Mouse (Mus musculus): ENCODE measurements around the gene Tspan32. TPM values are rescaled to one million over a fixed set of nuclear protein-coding genes. Genes with fewer than 3 reads are reported as not detected.
A peak's percentile ranks its signal among the peaks of the same experiment; 100 is the strongest.

The Tspan32 gene
- polyA plus RNA-seq, 1 experiment from 2014 or later = 0.31 TPM

DNA sequence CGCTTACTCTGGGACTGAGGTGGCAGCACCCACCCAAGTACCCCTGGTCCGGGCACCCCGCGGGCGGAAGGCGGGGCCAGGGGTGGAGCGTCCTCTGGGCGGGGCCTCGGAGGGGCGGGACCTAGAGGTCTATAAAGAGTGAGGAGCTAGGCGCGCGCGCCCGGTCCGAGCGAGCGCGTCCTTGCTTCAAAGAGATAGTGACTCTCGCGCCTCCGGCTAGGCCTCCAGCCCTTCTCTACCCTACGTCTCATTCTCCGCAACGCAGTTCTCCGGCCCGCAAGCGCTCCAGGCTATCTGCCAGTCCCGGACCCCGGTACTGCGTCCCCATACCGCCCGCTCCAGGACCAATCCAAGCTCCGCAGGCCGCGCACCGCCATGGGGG lies 47.8 kb downstream of the Tspan32 start, which contains the start of gene Cd81:
Gene Cd81, plus strand, starts transcription at position 114 of the 382 bp plus-strand sequence.
- no peaks in the 10 kb centered on the region for H3K36me3 ChIP-seq
- no peaks in the 10 kb centered on the region for H3K27me3 ChIP-seq
- peak within 1 kb of the TSS; percentile 90 for H3K4me3 ChIP-seq
- 0% methylated on average over 37 of the region's 37 CpGs for WGBS
- peak within 1 kb of the TSS; percentile 86 for H3K27ac ChIP-seq (replicated peaks)
- ATAC-seq (ENCODE audit: low FRiP score, low read depth) = peak; percentile 74
- peaks cover 50% of the 10 kb centered on the region for H3K4me1 ChIP-seq (replicated peaks)
- peak within 1 kb of the TSS; percentile 95 for H3K9ac ChIP-seq
- H3K4me2 ChIP-seq = peak within 1 kb of the TSS; percentile 71
- H3K9me3 ChIP-seq = no peaks in the 10 kb centered on the region

- no peaks in the 10 kb centered on the region for H3K27me3 ChIP-seq
- H3K4me3 ChIP-seq = peak overlapping the region; percentile 90
- H3K27ac ChIP-seq (replicated peaks) = peak overlapping the region; percentile 86
- H3K9me3 ChIP-seq = no peaks in the 10 kb centered on the region
- WGBS = under 1% methylated on average over 46 of the region's 46 CpGs
- H3K36me3 ChIP-seq = no peaks in the 10 kb centered on the region
- peak overlapping the region; percentile 95 for H3K9ac ChIP-seq
- peaks cover 56% of the 10 kb centered on the region for H3K4me1 ChIP-seq (replicated peaks)
- H3K4me2 ChIP-seq = peak overlapping the region; percentile 71
- ATAC-seq (ENCODE audit: low FRiP score, low read depth) = peak; percentile 78
These were observed 48.4 kb downstream of the Tspan32 start for GRCm38 (mm10) chr7:143053008-143053899.

DNA sequence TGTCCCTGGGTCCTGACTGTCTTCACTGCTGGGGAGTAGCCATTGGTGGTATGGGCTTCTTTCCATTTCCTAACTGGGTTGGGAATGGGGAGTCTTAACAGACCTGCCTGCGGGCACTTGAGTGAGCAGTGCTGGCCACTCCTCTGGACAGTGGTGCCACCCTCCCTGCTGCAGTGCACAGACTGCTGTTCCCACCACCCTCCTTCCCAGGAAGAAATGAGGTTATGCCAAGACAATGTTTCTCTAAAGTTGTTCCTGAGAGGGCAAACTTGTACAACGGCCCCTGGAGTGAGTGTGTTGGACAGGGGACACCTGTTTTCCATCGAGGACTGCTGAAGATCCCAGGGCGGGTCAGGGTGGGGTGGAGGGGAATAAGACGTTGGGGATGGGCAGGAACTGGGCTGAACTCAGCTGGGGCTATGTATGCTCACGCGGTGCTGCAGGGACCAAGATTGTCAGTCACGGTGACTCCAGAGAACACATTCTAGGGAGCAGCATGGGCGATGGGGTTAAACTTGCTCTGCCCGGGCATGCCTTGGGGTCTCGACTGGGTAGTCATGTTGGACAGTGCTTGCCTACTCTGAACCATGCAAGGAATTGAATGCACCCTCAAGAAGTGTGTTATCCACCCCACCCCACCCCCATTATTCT lies 49.2 kb downstream of the Tspan32 start:
- 59% methylated on average over 11 of the region's 11 CpGs for WGBS
- peak overlapping the region; percentile 71 for H3K4me2 ChIP-seq
- H3K4me1 ChIP-seq (replicated peaks) = peaks cover 65% of the 10 kb centered on the region
- H3K27ac ChIP-seq (replicated peaks) = peak overlapping the region; percentile 86; the same call in 1 of the 2 replicates
- peak overlapping the region; percentile 90 for H3K4me3 ChIP-seq
- no peaks in the 10 kb centered on the region for H3K27me3 ChIP-seq
- ATAC-seq (ENCODE audit: low FRiP score, low read depth) = peak; percentile 46; the same call in 1 of the 2 replicates
- H3K9me3 ChIP-seq = no peaks in the 10 kb centered on the region
- peak overlapping the region; percentile 95 for H3K9ac ChIP-seq
- no peaks in the 10 kb centered on the region for H3K36me3 ChIP-seq

DNA sequence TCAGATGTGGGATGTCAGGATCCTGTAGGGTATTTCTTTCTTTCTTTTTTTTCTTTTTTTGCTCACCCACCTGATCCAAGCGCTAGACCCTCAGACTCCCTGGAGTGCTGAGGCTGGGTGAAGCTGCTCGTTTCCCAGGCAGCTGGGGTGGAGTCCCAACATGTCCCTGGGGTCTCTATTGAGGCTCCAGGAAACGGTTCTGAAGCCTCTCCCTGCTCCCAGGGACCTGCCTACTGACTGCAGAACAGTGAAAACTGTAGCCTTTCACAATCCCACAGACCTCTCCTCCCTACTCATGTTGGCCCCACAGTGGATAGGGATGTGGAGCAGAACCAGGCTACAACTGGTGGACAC lies 49.7 kb downstream of the Tspan32 start:
- 32% methylated on average over 3 of the region's 3 CpGs for WGBS
- peak overlapping the region; percentile 71 for H3K4me2 ChIP-seq
- H3K27me3 ChIP-seq = no peaks in the 10 kb centered on the region
- H3K4me3 ChIP-seq = peak overlapping the region; percentile 90
- peaks cover 69% of the 10 kb centered on the region for H3K4me1 ChIP-seq (replicated peaks)
- H3K9me3 ChIP-seq = no peaks in the 10 kb centered on the region
- H3K27ac ChIP-seq (replicated peaks) = 0 out of 2 replicates have a peak overlapping the region, but pooled peaks have one; percentile 16
- ATAC-seq (ENCODE audit: low FRiP score, low read depth) = no peak
- H3K9ac ChIP-seq = peak overlapping the region; percentile 95
- H3K36me3 ChIP-seq = no peaks in the 10 kb centered on the region

DNA sequence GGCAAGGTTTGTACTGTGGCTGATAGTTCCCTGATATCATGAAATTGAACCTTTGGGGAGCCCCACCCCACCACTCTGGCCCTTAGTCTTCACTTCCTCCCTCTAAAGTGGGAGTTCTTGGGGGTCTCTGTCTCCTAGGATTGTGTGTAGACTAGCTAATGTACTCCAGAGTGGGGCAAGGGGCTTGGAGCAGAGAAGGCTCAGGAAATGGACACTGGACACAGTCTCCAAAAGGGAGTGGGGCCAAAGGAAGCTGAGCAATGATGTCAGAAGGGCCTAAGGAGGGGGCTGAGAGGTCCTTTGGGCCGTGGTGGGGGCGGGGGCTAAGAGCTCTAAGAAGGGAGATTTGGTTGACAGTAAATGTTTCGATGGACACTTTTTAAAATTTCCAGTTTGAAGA lies 50.2 kb downstream of the Tspan32 start:
- peak overlapping the region; percentile 71 for H3K4me2 ChIP-seq
- H3K27me3 ChIP-seq = no peaks in the 10 kb centered on the region
- peaks cover 71% of the 10 kb centered on the region for H3K4me1 ChIP-seq (replicated peaks)
- H3K9ac ChIP-seq = peak overlapping the region; percentile 95; the same call in 1 of the 2 replicates
- H3K4me3 ChIP-seq = peak overlapping the region; percentile 90
- 90% methylated on average over 3 of the region's 3 CpGs for WGBS
- H3K27ac ChIP-seq (replicated peaks) = no peak overlapping the region
- no peaks in the 10 kb centered on the region for H3K9me3 ChIP-seq
- no peaks in the 10 kb centered on the region for H3K36me3 ChIP-seq
- ATAC-seq (ENCODE audit: low FRiP score, low read depth) = no peak

DNA sequence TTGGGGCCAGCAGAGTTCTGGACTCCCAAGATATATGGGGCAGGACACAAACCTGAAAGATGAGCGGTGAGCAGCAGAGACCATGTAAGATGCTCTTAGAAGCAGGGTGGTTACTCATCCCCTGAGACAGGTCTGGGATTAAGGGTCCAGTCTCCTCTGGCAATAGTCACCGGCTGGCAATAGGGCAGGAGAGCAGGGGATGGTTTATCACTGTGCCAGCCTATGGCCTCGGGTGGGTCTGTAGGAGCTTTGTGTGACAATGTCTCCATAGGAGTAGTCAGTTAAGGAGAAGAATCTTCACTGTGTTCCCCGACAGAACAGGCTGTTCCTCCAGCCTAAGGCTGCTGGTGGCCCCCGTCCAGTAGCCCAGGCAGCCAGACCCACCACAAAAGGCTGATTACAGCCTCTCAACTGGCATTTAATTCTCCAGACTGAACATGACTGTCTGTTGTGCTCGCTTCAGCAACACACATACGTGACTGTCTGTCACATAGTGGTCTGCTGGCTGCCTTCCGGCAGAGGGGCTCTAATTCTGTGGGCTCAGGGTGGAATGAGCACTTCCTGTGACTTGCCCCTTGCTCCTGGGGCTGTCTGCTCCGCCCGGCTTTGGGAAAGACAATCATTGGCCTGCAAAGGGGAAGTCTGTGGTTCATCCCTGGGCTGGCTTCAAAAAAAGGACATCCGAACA lies 50.8 kb downstream of the Tspan32 start:
- H3K4me2 ChIP-seq = peak overlapping the region; percentile 71
- peaks cover 74% of the 10 kb centered on the region for H3K4me1 ChIP-seq (replicated peaks)
- ATAC-seq (ENCODE audit: low FRiP score, low read depth) = no peak
- peak overlapping the region; percentile 6 for H3K4me3 ChIP-seq
- H3K36me3 ChIP-seq = no peaks in the 10 kb centered on the region
- WGBS = 70% methylated on average over 11 of the region's 11 CpGs
- no peaks in the 10 kb centered on the region for H3K9me3 ChIP-seq
- no peak overlapping the region for H3K9ac ChIP-seq
- peak overlapping the region; percentile 14 for H3K27ac ChIP-seq (replicated peaks)
- H3K27me3 ChIP-seq = no peaks in the 10 kb centered on the region

DNA sequence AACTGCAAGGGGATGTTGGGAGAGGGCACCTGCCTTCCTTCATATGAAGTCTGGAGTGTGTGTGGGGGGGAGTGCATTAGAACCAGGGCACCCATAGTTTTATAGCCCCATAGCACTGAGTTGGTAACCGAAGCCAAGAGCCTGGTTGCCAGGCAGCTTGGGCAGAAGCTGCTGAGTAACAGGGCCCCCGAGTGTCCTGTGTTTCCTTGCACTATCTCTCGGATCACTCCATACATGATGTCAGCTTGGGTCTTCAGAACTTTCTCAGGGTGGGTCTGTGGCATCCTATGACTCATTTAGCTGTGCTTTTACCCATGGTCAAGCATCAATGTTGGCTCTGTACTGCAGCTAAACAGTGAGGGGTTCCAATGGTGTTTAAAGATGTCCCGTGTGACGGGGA lies 52.2 kb downstream of the Tspan32 start:
- Histone ChIP-seq H3K27ac (replicated peaks) (no peak overlapping the region), H3K9me3 (no peaks in the 10 kb centered on the region), H3K4me2 (no peak overlapping the region), H3K27me3 (no peaks in the 10 kb centered on the region), H3K9ac (no peak overlapping the region), H3K4me1 (replicated peaks) (peaks cover 70% of the 10 kb centered on the region), H3K36me3 (peaks cover 5% of the 10 kb centered on the region; the same call in 1 of the 2 replicates), H3K4me3 (no peak overlapping the region)
- 84% methylated on average over 5 of the region's 5 CpGs for WGBS
- no peak for ATAC-seq (ENCODE audit: low FRiP score, low read depth)

DNA sequence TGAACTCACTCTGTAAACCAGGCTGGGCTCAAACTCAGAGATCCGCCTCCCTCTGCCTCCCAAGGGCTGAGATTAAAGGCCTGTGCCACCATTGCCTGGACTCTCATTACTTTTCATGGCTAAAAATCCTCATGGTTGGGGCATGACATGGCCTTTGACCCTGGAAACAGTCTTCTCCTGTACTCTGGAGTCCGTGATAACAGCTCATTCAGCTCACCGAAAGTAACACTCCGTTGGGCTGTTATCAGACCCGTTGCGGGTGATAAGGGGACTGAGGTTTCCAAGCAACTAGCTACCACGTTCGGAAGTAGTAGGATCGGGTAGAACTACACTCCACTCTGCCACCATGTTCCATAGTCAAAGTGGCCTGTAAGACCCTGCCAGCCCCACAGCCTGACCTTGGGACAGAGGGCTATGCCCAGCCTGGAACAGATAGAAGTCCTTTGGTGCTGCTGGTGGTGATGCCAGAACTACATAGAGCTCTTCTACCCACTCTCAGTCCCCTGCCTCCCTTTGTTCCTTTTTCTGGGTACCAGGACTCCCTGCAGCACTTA lies 52.9 kb downstream of the Tspan32 start:
- 90% methylated on average over 9 of the region's 9 CpGs for WGBS
- H3K4me1 ChIP-seq (replicated peaks) = peaks cover 69% of the 10 kb centered on the region
- no peak for ATAC-seq (ENCODE audit: low FRiP score, low read depth)
- H3K27me3 ChIP-seq = no peaks in the 10 kb centered on the region
- no peaks in the 10 kb centered on the region for H3K9me3 ChIP-seq
- no peak overlapping the region; the same call in 1 of the 2 replicates for H3K4me2 ChIP-seq
- H3K27ac ChIP-seq (replicated peaks) = peak overlapping the region; percentile 35; the same call in 1 of the 2 replicates
- H3K36me3 ChIP-seq = peaks cover 9% of the 10 kb centered on the region; the same call in 1 of the 2 replicates
- no peak overlapping the region for H3K4me3 ChIP-seq
- no peak overlapping the region for H3K9ac ChIP-seq

- peaks cover 14% of the 10 kb centered on the region; the same call in 1 of the 2 replicates for H3K36me3 ChIP-seq
- H3K9me3 ChIP-seq = no peaks in the 10 kb centered on the region
- WGBS = 80% methylated on average over 5 of the region's 5 CpGs
- no peak for ATAC-seq (ENCODE audit: low FRiP score, low read depth)
- no peaks in the 10 kb centered on the region for H3K27me3 ChIP-seq
- no peak overlapping the region; the same call in 1 of the 2 replicates for H3K4me2 ChIP-seq
- H3K27ac ChIP-seq (replicated peaks) = peak overlapping the region; percentile 35; the same call in 1 of the 2 replicates
- no peak overlapping the region for H3K4me3 ChIP-seq
- no peak overlapping the region for H3K9ac ChIP-seq
- H3K4me1 ChIP-seq (replicated peaks) = peaks cover 69% of the 10 kb centered on the region
These were observed 53.4 kb downstream of the Tspan32 start for GRCm38 (mm10) chr7:143058221-143058697.

- Histone ChIP-seq H3K4me3 (no peak overlapping the region), H3K9me3 (no peaks in the 10 kb centered on the region), H3K4me1 (replicated peaks) (peaks cover 59% of the 10 kb centered on the region), H3K36me3 (peaks cover 25% of the 10 kb centered on the region), H3K9ac (no peak overlapping the region), H3K4me2 (no peak overlapping the region), H3K27me3 (no peaks in the 10 kb centered on the region), H3K27ac (replicated peaks) (peak overlapping the region; percentile 35; the same call in 1 of the 2 replicates)
- ATAC-seq (ENCODE audit: low FRiP score, low read depth) = no peak
- 69% methylated on average over 5 of the region's 5 CpGs for WGBS
These were observed 54.5 kb downstream of the Tspan32 start for GRCm38 (mm10) chr7:143059202-143059870.

- no peak overlapping the region for H3K9ac ChIP-seq
- H3K36me3 ChIP-seq = peaks cover 55% of the 10 kb centered on the region
- H3K4me1 ChIP-seq (replicated peaks) = peaks cover 30% of the 10 kb centered on the region
- H3K9me3 ChIP-seq = no peaks in the 10 kb centered on the region
- WGBS = 82% methylated on average over 2 of the region's 2 CpGs
- H3K4me2 ChIP-seq = no peak overlapping the region
- no peak overlapping the region for H3K27ac ChIP-seq (replicated peaks)
- no peak for ATAC-seq (ENCODE audit: low FRiP score, low read depth)
- H3K27me3 ChIP-seq = no peaks in the 10 kb centered on the region
- no peak overlapping the region for H3K4me3 ChIP-seq
These were observed 57.9 kb downstream of the Tspan32 start for GRCm38 (mm10) chr7:143062704-143063103.

All from hindbrain, embryonic 15.5 days (tissue).